Mouse (Mus musculus) CH12.LX (cell line): ENCODE measurements around the gene Ass1. TPM values are rescaled to one million over a fixed set of nuclear protein-coding genes. Genes with fewer than 3 reads are reported as not detected.

Experiments
- DNase-seq: peaks from one replicate; pipeline ENCODE4 v3.0.0-alpha.2; 2013; ENCODE audit errors: extremely low read depth
- H3K27ac ChIP-seq: 2 replicates; pipeline ENCODE4 v1.5.1; 2012; ENCODE audit warnings: low read depth, mild to moderate bottlenecking, control low read depth, moderate library complexity; ENCODE audit not compliant: insufficient read depth
- H3K27me3 ChIP-seq: replicated peaks from 2 replicates; pipeline ENCODE3; 2012; ENCODE audit warnings: inconsistent platforms
- H3K36me3 ChIP-seq, 2 experiments: replicated peaks in 1 of 2; 2 replicates each; pipeline versions ENCODE3 to v1.6.1; 2012; ENCODE audit warnings: inconsistent platforms in 1 of 2, low read length in 1 of 2, mild to moderate bottlenecking in 1 of 2, mixed read lengths in 1 of 2, moderate library complexity in 1 of 2; ENCODE audit not compliant: control insufficient read depth in 1 of 2, insufficient read depth in 1 of 2
- H3K4me1 ChIP-seq, 2 experiments: 2 replicates each; pipeline ENCODE4 v1.6.1; 2012; ENCODE audit warnings: inconsistent platforms in 1 of 2, moderate library complexity in 1 of 2; ENCODE audit not compliant: insufficient read depth in 2 of 2, control insufficient read depth in 1 of 2
- H3K4me2 ChIP-seq: 2 replicates; pipeline ENCODE4 v1.6.1; 2012; ENCODE audit warnings: low read depth, mild to moderate bottlenecking, control low read depth; ENCODE audit not compliant: poor library complexity, insufficient read depth, severe bottlenecking
- H3K4me3 ChIP-seq, 3 experiments: fragments of 150-350 bp in 1 of 3; sonication (generic) in 1 of 3; replicated peaks in 1 of 3; 2 replicates each; pipeline versions ENCODE3 to v1.5.1; 2011 to 2012; ENCODE audit warnings: low read depth in 2 of 3, low read length in 2 of 3, mild to moderate bottlenecking in 2 of 3, moderate library complexity in 2 of 3, control low read depth in 1 of 3, improper control_type of control experiment in 1 of 3, inconsistent platforms in 1 of 3, mixed read lengths in 1 of 3; ENCODE audit not compliant: poor library complexity in 1 of 3
- H3K79me2 ChIP-seq: replicated peaks from 2 replicates; pipeline ENCODE4 v1.6.1; 2012; ENCODE audit warnings: mild to moderate bottlenecking, moderate library complexity; ENCODE audit not compliant: control insufficient read depth, poor library complexity, insufficient read depth, severe bottlenecking; ENCODE audit errors: extremely low read depth
- H3K9ac ChIP-seq: 2 replicates; pipeline ENCODE4 v1.6.1; 2012; ENCODE audit warnings: low read depth, mild to moderate bottlenecking, control low read depth, moderate library complexity; ENCODE audit not compliant: insufficient read depth
- H3K9me3 ChIP-seq: replicated peaks from 2 replicates; pipeline ENCODE3; 2012; ENCODE audit warnings: low read length, inconsistent platforms, mixed read lengths
- CHD1 ChIP-seq: IDR thresholded peaks from 2 replicates; pipeline ENCODE4 v1.6.1; 2012; ENCODE audit warnings: low read depth, low read length, improper control_type of control experiment, inconsistent platforms
- CTCF ChIP-seq, 2 experiments: IDR thresholded peaks in 1 of 2; conservative IDR thresholded peaks in 1 of 2; 2 replicates each; pipeline ENCODE4 v1.5.1; 2011 to 2012; ENCODE audit warnings: low read depth in 2 of 2, low read length in 2 of 2, improper control_type of control experiment in 1 of 2, inconsistent platforms in 1 of 2, mild to moderate bottlenecking in 1 of 2, moderate library complexity in 1 of 2
- E2F4 ChIP-seq: IDR thresholded peaks from 2 replicates; pipeline ENCODE4 v1.6.1; 2011; ENCODE audit warnings: low read depth, low read length, improper control_type of control experiment; ENCODE audit not compliant: insufficient replicate concordance
- ELF1 ChIP-seq: IDR thresholded peaks from 2 replicates; pipeline ENCODE4 v1.6.1; 2014; ENCODE audit warnings: low read depth, mild to moderate bottlenecking, inconsistent platforms, low read length, improper control_type of control experiment
- ETS1 ChIP-seq: conservative IDR thresholded peaks from 2 replicates; pipeline ENCODE4 v1.6.1; 2012; ENCODE audit warnings: low read depth, mild to moderate bottlenecking, inconsistent platforms, low read length, improper control_type of control experiment, moderate library complexity
- GABPA ChIP-seq: IDR thresholded peaks from 2 replicates; pipeline ENCODE4 v1.6.1; 2012; ENCODE audit warnings: low read depth, low read length, improper control_type of control experiment, inconsistent platforms; ENCODE audit not compliant: insufficient replicate concordance
- HCFC1 ChIP-seq: IDR thresholded peaks from 2 replicates; pipeline ENCODE4 v1.6.1; 2012; ENCODE audit warnings: low read depth, mild to moderate bottlenecking, inconsistent platforms, low read length, improper control_type of control experiment
- JUN ChIP-seq: IDR thresholded peaks from 2 replicates; pipeline ENCODE4 v1.6.1; 2011; ENCODE audit warnings: low read depth, mild to moderate bottlenecking, low read length, improper control_type of control experiment, moderate library complexity; ENCODE audit not compliant: insufficient read depth
- JUND ChIP-seq: conservative IDR thresholded peaks from 2 replicates; pipeline ENCODE4 v1.6.1; 2011; ENCODE audit warnings: low read depth, low read length, improper control_type of control experiment
- MAFK ChIP-seq: IDR thresholded peaks from 2 replicates; pipeline ENCODE4 v1.6.1; 2011; ENCODE audit warnings: low read length, improper control_type of control experiment; ENCODE audit not compliant: insufficient replicate concordance
- MAX ChIP-seq: IDR thresholded peaks from 2 replicates; pipeline ENCODE4 v1.6.1; 2011; ENCODE audit warnings: low read length, improper control_type of control experiment
- MAZ ChIP-seq: IDR thresholded peaks from 2 replicates; pipeline ENCODE4 v1.6.1; 2012; ENCODE audit warnings: low read depth, mild to moderate bottlenecking, inconsistent platforms, low read length, improper control_type of control experiment, moderate library complexity
- MEF2A ChIP-seq: IDR thresholded peaks from 2 replicates; pipeline ENCODE4 v1.6.1; 2014; ENCODE audit warnings: low read depth, mild to moderate bottlenecking, inconsistent platforms, low read length, improper control_type of control experiment, borderline replicate concordance
- PAX5 ChIP-seq: IDR thresholded peaks from 2 replicates; pipeline ENCODE4 v1.6.1; 2012; ENCODE audit warnings: low read length, inconsistent platforms, mixed read lengths
- POLR2AphosphoS2 ChIP-seq: IDR thresholded peaks from 2 replicates; pipeline ENCODE4 v1.6.1; 2011; ENCODE audit warnings: low read depth, low read length, improper control_type of control experiment
- RAD21 ChIP-seq: IDR thresholded peaks from 2 replicates; pipeline ENCODE4 v1.6.1; 2011; ENCODE audit warnings: low read depth, mild to moderate bottlenecking, low read length, improper control_type of control experiment, moderate library complexity
- RCOR1 ChIP-seq: conservative IDR thresholded peaks from 2 replicates; pipeline ENCODE4 v1.6.1; 2012; ENCODE audit warnings: low read depth, mild to moderate bottlenecking, inconsistent platforms, low read length, improper control_type of control experiment
- SMC3 ChIP-seq: IDR thresholded peaks from 2 replicates; pipeline ENCODE4 v1.6.1; 2011; ENCODE audit warnings: low read depth, low read length, improper control_type of control experiment
- TBP ChIP-seq: conservative IDR thresholded peaks from 2 replicates; pipeline ENCODE4 v1.6.1; 2011; ENCODE audit warnings: low read depth, low read length, improper control_type of control experiment
- UBTF ChIP-seq: IDR thresholded peaks from 2 replicates; pipeline ENCODE4 v1.6.1; 2012; ENCODE audit warnings: low read depth, mild to moderate bottlenecking, inconsistent platforms, low read length, improper control_type of control experiment, moderate library complexity
- USF1 ChIP-seq: IDR thresholded peaks from 2 replicates; pipeline ENCODE4 v1.6.1; 2014; ENCODE audit warnings: low read depth, mild to moderate bottlenecking, inconsistent platforms, low read length, improper control_type of control experiment
- ZC3H11A ChIP-seq: IDR thresholded peaks from 2 replicates; pipeline ENCODE4 v1.6.1; 2012; ENCODE audit warnings: low read depth, mild to moderate bottlenecking, inconsistent platforms, low read length, improper control_type of control experiment
- ZMIZ1 ChIP-seq: IDR thresholded peaks from 2 replicates; pipeline ENCODE4 v1.6.1; 2012; ENCODE audit warnings: low read depth, mild to moderate bottlenecking, inconsistent platforms, low read length, improper control_type of control experiment
- ZNF384 ChIP-seq: IDR thresholded peaks from 2 replicates; pipeline ENCODE4 v1.6.1; 2012; ENCODE audit warnings: low read depth, low read length, improper control_type of control experiment, inconsistent platforms
- dilution Hi-C: fragments of 300-500 bp; cut with MboI; formaldehyde crosslinking; loops from 2 replicates; pipeline ENCODE4 v1.14.3; 2020; ENCODE audit warnings: low sequenced_read_pairs; ENCODE audit not compliant: extremely low pct_unique_long_range_greater_than_20kb, extremely low pct_ligation_motif_present
- in situ Hi-C: fragments of 300-500 bp; cut with MboI; formaldehyde crosslinking; loops from 3 replicates; pipeline ENCODE4 v1.14.3; 2019; ENCODE audit warnings: low sequenced_read_pairs, low pct_ligation_motif_present, low pct_unique_long_range_greater_than_20kb, mixed read lengths
- polyA plus RNA-seq: library from polyadenylated mRNA; unstranded; fragments of >175 nt; gene quantifications from 2 replicates; pipeline ENCODE4 v1.2.1, GENCODE M21; 2012; ENCODE audit warnings: low read depth; ENCODE audit not compliant: insufficient read length
- total RNA-seq, 2 experiments: library from RNA; depleted of rRNA; stranded (reverse); fragments of 300-350 nt in 1 of 2; fragments of >200 nt in 1 of 2; gene quantifications; 2 replicates each; pipeline ENCODE4 v1.2.3; 2012 to 2014

Ass1 gene
- total and polyA plus RNA-seq, 3 experiments, result 45.1 to 211 (median 87.8) TPM

- DNase-seq, result peak; percentile 71
- in situ Hi-C loops (no loop called here), dilution Hi-C loops (no loop called here)
- H3K27me3 ChIP-seq, result no peaks in the 10 kb centered on the region
- no peak overlapping the region for H3K27ac ChIP-seq
- no peaks in the 10 kb centered on the region for H3K9me3 ChIP-seq
- no peak overlapping the region for H3K4me2 ChIP-seq
- H3K79me2 ChIP-seq, result no peaks in the 10 kb centered on the region
- TF ChIP-seq SMC3 (no peak), USF1 (no peak), ETS1 (peak; percentile 49), MAFK (peak; percentile 44; the same call in 1 of the 2 replicates), E2F4 (no peak), RCOR1 (no peak), ELF1 (0 out of 2 replicates have a peak, but pooled peaks have one; percentile 38)
- H3K4me3 ChIP-seq, result no peak overlapping the region
- H3K4me1 ChIP-seq, result peaks cover 21 to 77% of the 10 kb centered on the region in 2 experiments
- H3K9ac ChIP-seq, result no peak overlapping the region
- H3K36me3 ChIP-seq, result peaks cover 0 to 4% of the 10 kb centered on the region in 2 experiments
Measured at GRCm38 (mm10) chr2:31442480-31443160, 27.4 kb upstream of the Ass1 start.

- H3K9ac ChIP-seq, result no peak overlapping the region
- peaks cover 28 to 81% of the 10 kb centered on the region in 2 experiments for H3K4me1 ChIP-seq
- H3K9me3 ChIP-seq, result no peaks in the 10 kb centered on the region
- peak overlapping the region; percentile 30; the same call in 1 of the 2 replicates for H3K4me2 ChIP-seq
- in situ Hi-C loops, result no loop called here
- no peaks in the 10 kb centered on the region for H3K27me3 ChIP-seq
- DNase-seq, result no peak
- no peak overlapping the region for H3K4me3 ChIP-seq
- H3K36me3 ChIP-seq, result peaks cover 7 to 20% of the 10 kb centered on the region in 2 experiments
- no peak overlapping the region for H3K27ac ChIP-seq
- TF ChIP-seq JUND (0 out of 2 replicates have a peak, but pooled peaks have one; percentile 44), ETS1 (0 out of 2 replicates have a peak, but pooled peaks have one; percentile 19), CTCF (conservative IDR thresholded peaks at IDR 0.05 in 1 of 2, IDR thresholded peaks at IDR 0.05 in 1 of 2; ENCODE audit: low read depth in 2 of 2, low read length in 2 of 2) (no peak), POLR2AphosphoS2 (no peak), USF1 (no peak), UBTF (no peak), MAFK (no peak), HCFC1 (no peak), ZNF384 (no peak), ZC3H11A (no peak), MAZ (no peak), GABPA (no peak), MEF2A (no peak), ZMIZ1 (no peak), JUN (peak; percentile 38), PAX5 (no peak), E2F4 (no peak), CHD1 (no peak), RAD21 (no peak), TBP (no peak), MAX (no peak)
- no peaks in the 10 kb centered on the region for H3K79me2 ChIP-seq
- dilution Hi-C loops, result no loop called here
Measured at GRCm38 (mm10) chr2:31446036-31446435, 24.0 kb upstream of the Ass1 start.
